Mouse (Mus musculus): ENCODE results near the gene Sh3bp5.

GRCm38 (mm10) chr14:31404663-31405062 lies 31.2 kb downstream of the Sh3bp5 start:
- TF ChIP-seq CTCF (IDR thresholded peaks at IDR 0.05; ENCODE audit: borderline replicate concordance, control insufficient read depth, extremely low read depth, insufficient read depth, low read length, poor library complexity) (no peak), POLR2A (IDR thresholded peaks at IDR 0.05; ENCODE audit: control insufficient read depth, extremely low read depth, insufficient read depth, low read length, poor library complexity) (no peak)

Measured in thymus, adult 2 months (tissue).